Mouse (Mus musculus) c-Kit-positive CD71-positive TER-119-negative erythroid progenitor cells, embryonic 14.5 days (primary cell): ENCODE measurements around the gene Hira.
"Not testable (repeated sequence)": the region's sequence is repeated elsewhere in the genome, so short reads cannot be mapped to it uniquely, and the experiment has no call there.

Source experiments
- DNase-seq: peaks from one replicate; pipeline ENCODE4 v3.0.0-alpha.2; 2013; ENCODE audit warnings: low read depth

Hira gene

GRCm38 (mm10) chr16:18876442-18877308, at the start of gene Hira, which contains the start of gene Mrpl40:
Gene Hira, plus strand, starts transcription at chr16:18877037.
Gene Mrpl40, minus strand, starts transcription at chr16:18876862.
- peak; percentile 82 for DNase-seq

- no peak for DNase-seq
Observed at GRCm38 (mm10) chr16:18828630-18829029, 48.2 kb upstream of the Hira start.

GRCm38 (mm10) chr16:18829102-18829501, 47.7 kb upstream of the Hira start:
- no peak for DNase-seq

GRCm38 (mm10) chr16:18833486-18833885, 43.4 kb upstream of the Hira start:
- DNase-seq, result no peak

- DNase-seq, result no peak
Observed at GRCm38 (mm10) chr16:18836073-18836467, 40.8 kb upstream of the Hira start.

- DNase-seq, result peak; percentile 93
Observed at GRCm38 (mm10) chr16:18836468-18837208, 40.2 kb upstream of the Hira start, which contains the start of the genes 2510002D24Rik and Gm28539. Gene 2510002D24Rik, plus strand, starts transcription at chr16:18836578. Gene Gm28539, plus strand, starts transcription at chr16:18836584.

- DNase-seq, result no peak
Observed at GRCm38 (mm10) chr16:18838346-18838745, 38.5 kb upstream of the Hira start.

GRCm38 (mm10) chr16:18846301-18846820, 30.5 kb upstream of the Hira start:
- DNase-seq, result no peak

GRCm38 (mm10) chr16:18849521-18850190, 27.2 kb upstream of the Hira start:
- not testable (repeated sequence) for DNase-seq

GRCm38 (mm10) chr16:18858551-18858950, 18.3 kb upstream of the Hira start:
- DNase-seq, result peak; percentile 62

GRCm38 (mm10) chr16:18860186-18860585, 16.7 kb upstream of the Hira start:
- DNase-seq, result no peak

- DNase-seq, result not testable (repeated sequence)
Observed at GRCm38 (mm10) chr16:18870495-18870894, 6.3 kb upstream of the Hira start.

- DNase-seq, result no peak
Observed at GRCm38 (mm10) chr16:18876091-18876441, 771 bp upstream of the Hira start.

- DNase-seq, result peak; percentile 65
Observed at GRCm38 (mm10) chr16:18877386-18878090, 701 bp downstream of the Hira start.

GRCm38 (mm10) chr16:18878091-18878720, 1.4 kb downstream of the Hira start:
- DNase-seq, result no peak

GRCm38 (mm10) chr16:18884044-18884443, 7.2 kb downstream of the Hira start:
- DNase-seq, result no peak

GRCm38 (mm10) chr16:18893840-18894372, 17.1 kb downstream of the Hira start:
- DNase-seq, result no peak

GRCm38 (mm10) chr16:18895249-18895648, 18.4 kb downstream of the Hira start:
- DNase-seq, result no peak

GRCm38 (mm10) chr16:18896429-18896828, 19.6 kb downstream of the Hira start:
- DNase-seq, result no peak

- DNase-seq, result no peak
Observed at GRCm38 (mm10) chr16:18905648-18906047, 28.8 kb downstream of the Hira start.

GRCm38 (mm10) chr16:18916064-18916463, 39.2 kb downstream of the Hira start:
- no peak for DNase-seq
